Mouse (Mus musculus) liver, embryonic 15.5 days (tissue): ENCODE data around the gene 3300002I08Rik. TPM values are rescaled to one million over a fixed set of nuclear protein-coding genes. Genes with fewer than 3 reads are reported as not detected.

ENCODE experiments used
- ATAC-seq: fragments of 200-750 bp; cut with Nextera tagmentation; 2 replicates; pipeline ENCODE4 v1.8.0; 2017; ENCODE audit warnings: moderate number of reproducible peaks, mild to moderate bottlenecking, moderate library complexity; ENCODE audit not compliant: insufficient read depth
- H3K27ac ChIP-seq: fragments of 300-500 bp; sonication (generic); replicated peaks from 2 replicates; pipeline ENCODE4 v1.5.1; 2015; ENCODE audit warnings: mild to moderate bottlenecking, inconsistent platforms
- H3K27me3 ChIP-seq: fragments of 300-500 bp; sonication (generic); 2 replicates; pipeline ENCODE4 v1.6.1; 2015; ENCODE audit warnings: mild to moderate bottlenecking, inconsistent platforms
- H3K36me3 ChIP-seq: fragments of 300-500 bp; sonication (generic); replicated peaks from 2 replicates; pipeline ENCODE4 v1.6.1; 2015; ENCODE audit warnings: moderate library complexity, mild to moderate bottlenecking, inconsistent platforms
- H3K4me1 ChIP-seq: fragments of 300-500 bp; sonication (generic); replicated peaks from 2 replicates; pipeline ENCODE4 v1.6.1; 2015; ENCODE audit warnings: inconsistent platforms
- H3K4me2 ChIP-seq: fragments of 300-500 bp; sonication (generic); 2 replicates; pipeline ENCODE4 v1.6.1; 2015; ENCODE audit warnings: moderate library complexity, mild to moderate bottlenecking, inconsistent platforms
- H3K4me3 ChIP-seq: fragments of 300-500 bp; sonication (generic); replicated peaks from 2 replicates; pipeline ENCODE4 v1.5.1; 2015; ENCODE audit warnings: mild to moderate bottlenecking, inconsistent platforms
- H3K9ac ChIP-seq: fragments of 300-500 bp; sonication (generic); 2 replicates; pipeline ENCODE4 v1.6.1; 2015; ENCODE audit warnings: moderate library complexity, mild to moderate bottlenecking, inconsistent platforms
- H3K9me3 ChIP-seq: fragments of 300-500 bp; sonication (generic); replicated peaks from 2 replicates; pipeline ENCODE4 v1.6.1; 2016; ENCODE audit warnings: inconsistent platforms
- WGBS: fragments of 180-500 bp; shearing (Covaris S2); methylation state at CpG from one replicate; pipeline ENCODE4 v1.1.7; 2015; ENCODE audit warnings: mixed read lengths; ENCODE audit not compliant: insufficient replicate concordance; 5-methylcytosine and 5-hydroxymethylcytosine counted together
- polyA plus RNA-seq: library from polyadenylated mRNA; unstranded; fragments of >200 nt; fragmentation: Nextera tagmentation; extraction: Ambion mirVana; gene quantifications from 2 replicates; pipeline ENCODE4 v1.2.1, GENCODE M21; 2015

The 3300002I08Rik gene
- polyA plus RNA-seq, 1 experiment from 2014 or later, result 0.79 TPM

DNA sequence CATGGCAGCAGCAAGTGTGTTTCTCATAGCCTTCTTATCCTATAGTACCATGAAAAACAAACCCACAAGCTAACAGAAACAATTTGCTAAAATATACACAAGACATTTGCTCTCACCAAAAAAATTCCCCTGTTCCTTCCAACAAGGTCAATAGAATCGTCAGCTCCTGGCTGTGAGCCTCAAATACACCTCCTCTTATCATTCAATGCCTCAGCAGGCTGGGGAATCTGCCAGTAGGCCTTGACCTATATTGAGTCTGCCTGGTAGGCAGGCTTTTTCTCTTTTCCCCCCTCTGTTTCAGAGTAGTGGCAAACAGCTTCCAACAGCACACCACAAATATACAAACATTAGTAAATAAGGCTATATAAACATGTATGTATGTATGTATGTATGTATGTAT, 63.5 kb downstream of the 3300002I08Rik start:
- H3K9me3 ChIP-seq, result no peaks in the 10 kb centered on the region
- H3K4me2 ChIP-seq, result no peak overlapping the region
- H3K4me3 ChIP-seq, result no peak overlapping the region
- no peak overlapping the region for H3K27ac ChIP-seq
- H3K36me3 ChIP-seq, result no peaks in the 10 kb centered on the region
- H3K4me1 ChIP-seq, result no peaks in the 10 kb centered on the region
- H3K9ac ChIP-seq, result no peak overlapping the region
- ATAC-seq, result no peak
- no peaks in the 10 kb centered on the region for H3K27me3 ChIP-seq
- 16% methylated on average over 1 of the region's 1 CpGs for WGBS

- no peak overlapping the region for H3K27ac ChIP-seq
- no peaks in the 10 kb centered on the region for H3K36me3 ChIP-seq
- WGBS, result 60% methylated on average over 6 of the region's 6 CpGs
These were observed 68.9 kb downstream of the 3300002I08Rik start for GRCm38 (mm10) chr2:150293669-150294068.

More at GRCm38 (mm10) chr2:150293669-150294068, 68.9 kb downstream of the 3300002I08Rik start:
- no peaks in the 10 kb centered on the region for H3K9me3 ChIP-seq
- H3K4me3 ChIP-seq, result no peak overlapping the region
- H3K9ac ChIP-seq, result no peak overlapping the region
- ATAC-seq, result no peak
- no peaks in the 10 kb centered on the region for H3K27me3 ChIP-seq
- H3K4me1 ChIP-seq, result no peaks in the 10 kb centered on the region
- no peak overlapping the region for H3K4me2 ChIP-seq

Other genes with a start within 250 kb of the 3300002I08Rik start
- 2.7 and 3.1 TPM in 2 replicates for gene Zfp120, start 226.1 kb downstream of the 3300002I08Rik start, polyA plus RNA-seq
- not detected in 2 replicates for gene Gm10770, start 183.1 kb downstream of the 3300002I08Rik start, polyA plus RNA-seq
- not detected in 2 replicates for gene Gm14139, start 181.0 kb downstream of the 3300002I08Rik start, polyA plus RNA-seq
- 0.92 and 1.1 TPM in 2 replicates for gene Zfp937, start 144.7 kb downstream of the 3300002I08Rik start, polyA plus RNA-seq
- 1.0 and 1.4 TPM in 2 replicates for gene Gm21994, start 107.2 kb downstream of the 3300002I08Rik start, polyA plus RNA-seq
- gene Gm14124, start 105.2 kb downstream of the 3300002I08Rik start, polyA plus RNA-seq, result not detected in 2 replicates
- gene Gm10130, start 39.1 kb downstream of the 3300002I08Rik start, polyA plus RNA-seq, result 0.68 and 0.89 TPM in 2 replicates
- 0.55 and 0.71 TPM in 2 replicates for gene Zfp442, start 88.7 kb upstream of the 3300002I08Rik start, polyA plus RNA-seq
- 0.06 and 0.08 TPM in 2 replicates for gene Zfp345, start 122.3 kb upstream of the 3300002I08Rik start, polyA plus RNA-seq
- 8.0 and 9.3 TPM in 2 replicates for gene Cst7, start 207.7 kb upstream of the 3300002I08Rik start, polyA plus RNA-seq
- gene Apmap, start 245.8 kb upstream of the 3300002I08Rik start, polyA plus RNA-seq, result 27.8 and 28.0 TPM in 2 replicates